Mouse (Mus musculus) CD8-positive naive resting alpha-beta T cell, adult 2 months (primary cell): ENCODE results near the gene a.
"Not testable (repeated sequence)": the region's sequence is repeated elsewhere in the genome, so short reads cannot be mapped to it uniquely, and the experiment has no call there.

Experiments used
- DNase-seq, 2 experiments: peaks; one replicate each; pipeline ENCODE4 v3.0.0; 2022; ENCODE audit warnings: low read depth in 2 of 2, low spot score in 2 of 2

Gene a

GRCm38 (mm10) chr2:155050108-155050503, 258.9 kb downstream of the a start:
- DNase-seq = no peak

GRCm38 (mm10) chr2:155050504-155051236, 259.5 kb downstream of the a start:
- peak; percentile 94 for DNase-seq

GRCm38 (mm10) chr2:155051622-155052351, 260.6 kb downstream of the a start:
- DNase-seq = no peak

GRCm38 (mm10) chr2:155052681-155053080, 261.5 kb downstream of the a start:
- no peak for DNase-seq

- DNase-seq = not testable (repeated sequence)
Measured at GRCm38 (mm10) chr2:155053512-155053911, 262.3 kb downstream of the a start.

GRCm38 (mm10) chr2:155054672-155055071, 263.5 kb downstream of the a start:
- no peak for DNase-seq

GRCm38 (mm10) chr2:155056076-155056578, 264.9 kb downstream of the a start:
- no peak for DNase-seq

GRCm38 (mm10) chr2:155057361-155057760, 266.2 kb downstream of the a start:
- no peak for DNase-seq

GRCm38 (mm10) chr2:155071027-155071426, 279.8 kb downstream of the a start:
- no peak for DNase-seq

GRCm38 (mm10) chr2:155072353-155073145, 281.3 kb downstream of the a start:
- no peak for DNase-seq

GRCm38 (mm10) chr2:155073347-155073746, 282.1 kb downstream of the a start:
- no peak for DNase-seq

- DNase-seq = peak; percentile 78 to 88
Measured at GRCm38 (mm10) chr2:155073978-155074765, 283.0 kb downstream of the a start, which contains the start of gene Ahcy. TSS of gene Ahcy (minus strand) at chr2:155074497.

GRCm38 (mm10) chr2:155074766-155075330, 283.6 kb downstream of the a start:
- no peak for DNase-seq

- no peak for DNase-seq
Measured at GRCm38 (mm10) chr2:155075649-155076048, 284.4 kb downstream of the a start.

- DNase-seq = peak; percentile 44 to 71
Measured at GRCm38 (mm10) chr2:155079500-155080178, 288.4 kb downstream of the a start.

GRCm38 (mm10) chr2:155080179-155080530, 289.0 kb downstream of the a start:
- no peak for DNase-seq

- no peak for DNase-seq
Measured at GRCm38 (mm10) chr2:155081056-155081455, 289.9 kb downstream of the a start.

- peak; percentile 60 to 68 for DNase-seq
Measured at GRCm38 (mm10) chr2:155082121-155082803, 291.1 kb downstream of the a start.

- DNase-seq = no peak
Measured at GRCm38 (mm10) chr2:155084546-155084945, 293.3 kb downstream of the a start.
